Mouse (Mus musculus) embryo, embryonic 10.5 days (tissue): ENCODE data around the gene Pcnx2.

Source experiments
- DNase-seq: peaks from one replicate; pipeline ENCODE4 v3.0.0-alpha.2; 2015; ENCODE audit warnings: low spot score

The Pcnx2 gene

DNA sequence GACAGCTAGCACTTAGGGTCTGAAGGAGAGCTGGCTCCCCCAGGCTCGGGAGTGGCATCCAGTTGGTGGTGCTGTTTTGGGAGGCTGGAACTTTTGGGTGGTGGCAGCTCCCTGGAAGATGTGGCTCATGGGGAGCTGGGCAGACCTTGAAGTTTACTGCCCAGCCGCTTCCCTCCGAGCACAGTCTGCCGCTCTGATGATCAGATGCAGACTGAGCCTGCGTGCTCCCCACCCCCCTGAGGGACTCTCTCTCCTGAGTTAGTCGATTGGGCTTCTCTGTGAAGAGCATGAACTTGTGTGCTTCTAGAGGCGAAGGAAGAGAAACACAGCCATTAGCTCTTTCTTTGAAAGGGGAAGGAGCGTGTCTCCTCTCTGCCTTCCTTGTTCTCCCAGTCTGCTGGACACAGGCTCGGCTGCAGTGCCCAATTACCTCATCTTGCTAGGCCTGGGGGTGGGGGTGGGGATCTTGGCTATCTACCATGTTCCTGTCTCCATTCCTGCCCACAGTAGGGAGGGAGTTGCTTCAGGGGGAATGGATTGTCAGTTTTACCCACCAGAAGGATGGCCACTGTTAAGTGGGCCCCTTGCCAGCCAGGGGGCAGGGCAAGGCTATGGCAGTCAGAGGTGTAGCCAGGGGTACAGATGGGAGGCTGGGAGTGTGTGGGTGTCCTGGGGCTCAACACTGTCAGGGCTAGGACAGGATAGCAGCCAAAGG is 141.6 kb downstream of the Pcnx2 start:
- no peak for DNase-seq

DNA sequence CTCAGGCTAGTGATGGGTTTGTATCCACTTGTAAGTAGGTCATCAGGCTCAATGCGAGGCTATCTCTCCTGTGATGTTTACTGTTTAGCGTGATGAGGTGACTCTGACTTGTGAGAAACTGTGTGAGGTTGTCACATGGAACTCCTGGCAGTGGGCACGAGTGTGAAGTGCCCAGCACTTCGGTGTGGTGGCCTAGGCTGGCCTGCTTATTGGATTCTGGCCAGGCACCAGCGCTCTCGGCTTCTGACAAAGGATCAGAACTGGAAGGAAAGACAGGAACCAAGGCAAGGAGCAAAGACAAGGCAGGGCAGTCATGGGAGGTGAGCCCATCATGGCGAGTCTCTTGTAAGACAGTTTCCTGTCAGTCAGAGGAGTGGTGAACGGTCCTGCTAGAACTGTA is 142.2 kb downstream of the Pcnx2 start:
- no peak for DNase-seq

DNA sequence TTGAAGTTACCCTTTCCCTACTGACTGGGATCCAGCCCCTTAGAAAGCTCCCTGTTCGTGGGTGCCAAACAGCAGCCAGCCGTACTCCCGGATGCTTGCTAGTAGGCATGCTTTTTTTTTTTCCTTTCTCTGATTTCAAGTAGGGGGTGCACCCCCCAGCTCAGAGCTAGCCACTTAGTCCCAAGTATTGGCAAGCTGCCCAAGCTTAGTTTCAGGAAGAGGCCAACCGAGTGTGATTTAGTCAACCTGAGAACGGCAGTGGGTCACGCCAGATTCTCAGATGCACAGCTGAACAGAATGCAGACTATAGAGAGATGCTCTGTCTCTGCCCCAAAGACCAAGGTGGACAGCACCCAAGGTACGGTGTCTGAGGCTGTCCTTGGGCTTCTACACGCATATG is 147.3 kb downstream of the Pcnx2 start:
- DNase-seq, result no peak

DNA sequence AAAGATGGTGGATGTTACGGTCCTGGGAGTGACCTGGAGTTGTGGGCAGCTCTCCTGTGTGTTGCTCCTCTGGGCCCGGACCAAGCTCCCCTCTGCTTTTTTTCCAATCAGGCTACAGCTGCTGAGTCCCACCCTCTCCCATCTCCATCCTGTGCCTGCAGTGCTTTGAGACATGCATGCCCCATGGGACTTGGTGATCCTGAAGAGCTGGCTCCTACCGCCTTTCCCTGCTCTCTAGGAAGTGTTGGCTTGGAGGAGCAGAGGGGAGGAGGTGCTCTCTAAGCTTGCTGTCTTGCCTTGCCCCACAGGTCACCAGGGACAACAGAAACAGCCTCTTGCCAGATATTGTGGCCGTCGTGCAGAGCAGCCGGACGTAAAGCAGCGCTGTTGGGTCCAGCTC is 150.7 kb downstream of the Pcnx2 start:
- no peak for DNase-seq

DNA sequence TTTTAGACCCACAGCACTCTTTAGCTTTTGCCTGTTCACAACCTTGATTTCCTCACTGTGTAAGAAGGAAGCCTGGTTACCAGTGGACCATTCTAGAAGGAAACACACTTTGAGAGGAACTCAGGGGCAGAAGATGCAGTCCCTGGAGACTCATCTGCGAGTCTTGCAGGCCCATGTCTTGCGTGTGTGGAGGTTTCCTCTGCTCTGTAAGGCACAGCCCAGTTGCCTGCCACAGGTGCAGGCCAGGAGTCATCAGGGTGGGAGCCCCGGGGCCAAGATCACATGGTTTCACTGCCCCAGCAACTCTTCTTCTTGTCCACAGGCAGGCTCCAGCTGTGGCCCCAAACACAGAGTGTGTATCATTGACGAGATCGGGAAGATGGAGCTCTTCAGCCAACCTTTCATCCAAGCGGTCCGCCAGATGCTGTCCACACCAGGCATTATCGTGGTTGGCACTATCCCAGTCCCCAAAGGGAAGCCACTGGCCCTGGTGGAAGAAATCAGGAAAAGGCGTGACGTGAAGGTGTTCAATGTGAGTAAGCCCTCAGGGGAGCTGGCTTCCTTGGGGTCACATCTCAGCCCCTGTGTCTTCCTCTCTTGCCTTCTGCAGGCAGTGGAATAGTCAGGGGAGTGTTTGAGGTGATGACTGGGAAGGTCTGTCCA is 153.1 kb downstream of the Pcnx2 start:
- DNase-seq, result no peak

DNA sequence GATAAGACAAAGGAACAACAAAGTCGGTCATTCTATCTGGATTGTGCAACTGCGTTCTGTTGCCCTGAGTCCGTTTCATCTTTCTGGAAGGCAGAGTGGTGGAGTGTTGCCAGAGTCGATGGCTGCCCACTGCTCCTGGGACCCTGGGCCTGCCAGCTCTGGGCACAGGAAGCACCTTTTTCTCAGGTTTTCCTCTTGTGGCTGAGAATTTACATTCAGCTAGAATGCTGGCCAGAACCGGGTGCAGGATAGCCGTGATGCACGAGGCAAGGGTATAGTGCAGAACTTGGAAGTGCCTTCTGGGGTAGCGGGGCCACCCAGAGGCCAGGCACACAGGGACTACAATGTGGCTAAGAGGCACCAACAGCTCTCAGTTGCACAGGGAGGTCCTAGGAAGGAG is 155.7 kb downstream of the Pcnx2 start:
- DNase-seq, result no peak

DNA sequence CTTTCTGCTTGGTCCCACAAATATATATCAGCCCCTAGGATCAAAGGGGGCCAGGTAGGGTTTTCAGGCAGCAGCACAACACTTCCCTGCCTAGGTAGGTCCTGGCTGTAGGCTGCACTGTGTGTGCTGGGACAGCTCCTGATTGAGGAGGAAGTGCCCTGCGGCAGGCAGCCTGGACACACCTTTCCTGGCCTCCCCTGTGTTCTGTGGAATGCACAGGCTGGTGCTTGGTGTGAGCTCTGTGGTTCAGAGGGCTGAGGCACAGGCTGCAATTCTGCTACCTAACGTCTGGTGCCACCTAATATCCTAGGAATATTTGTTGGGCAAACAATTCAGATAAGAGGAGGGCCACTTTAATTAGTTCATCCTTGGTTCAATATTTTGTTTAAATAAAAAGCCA is 156.3 kb downstream of the Pcnx2 start:
- DNase-seq, result no peak

DNA sequence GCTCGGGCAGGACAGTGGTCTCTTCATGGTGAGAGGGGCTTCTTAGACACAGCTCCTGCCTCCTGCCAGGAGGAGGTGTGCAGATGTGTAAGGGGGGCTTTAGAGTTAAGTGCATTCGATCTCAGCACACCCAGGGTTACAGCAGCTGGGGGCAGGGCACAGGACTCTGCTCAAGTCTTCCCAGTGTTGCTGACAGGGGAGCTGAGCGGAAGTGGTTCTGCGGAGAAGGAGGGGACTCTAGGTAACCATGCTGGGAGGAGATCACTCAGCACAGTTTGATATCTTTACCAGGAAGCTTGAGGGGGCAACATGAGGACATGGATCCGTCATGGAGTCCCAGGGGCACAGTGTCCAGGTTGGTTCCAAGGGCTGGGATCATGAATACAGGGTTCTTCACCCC is 156.7 kb downstream of the Pcnx2 start:
- DNase-seq, result no peak

DNA sequence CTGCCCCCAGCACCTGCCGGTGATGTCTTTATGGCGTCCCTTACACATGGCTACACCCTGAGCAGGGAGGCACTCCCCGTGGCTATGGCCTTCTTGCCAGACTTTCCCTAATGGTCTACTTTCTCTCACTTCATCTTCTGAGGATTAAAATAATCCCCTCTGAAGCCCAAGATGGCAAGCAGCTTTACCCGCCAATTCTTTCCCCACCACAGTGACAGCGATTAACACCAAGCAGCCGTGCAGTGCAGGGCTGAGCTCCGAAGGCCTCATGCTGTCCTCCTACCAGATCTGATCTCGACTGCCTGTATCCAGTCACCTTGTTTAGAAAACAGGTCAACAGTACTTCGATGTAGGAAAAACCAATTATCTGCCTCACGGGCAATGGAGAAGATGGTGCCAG is 157.5 kb downstream of the Pcnx2 start:
- no peak for DNase-seq

DNA sequence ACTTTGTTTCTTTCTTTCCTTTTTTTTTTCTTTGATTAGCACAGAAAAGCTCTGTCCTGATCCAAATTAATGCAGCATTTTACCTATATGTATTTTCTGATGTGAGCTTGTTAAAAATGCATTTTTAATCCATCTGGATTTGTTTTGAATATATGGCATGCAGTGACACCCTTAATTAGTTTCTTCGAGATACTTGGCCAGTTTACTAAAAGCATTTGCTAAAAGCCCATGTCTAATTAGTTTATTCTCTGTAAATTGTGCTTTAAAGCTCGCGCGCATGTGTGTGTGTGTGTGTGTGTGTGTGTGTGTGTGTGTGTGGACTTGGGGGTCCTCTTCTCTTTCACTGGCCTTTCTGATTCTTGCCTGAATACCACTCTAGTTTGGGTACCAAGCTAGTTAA is 159.2 kb downstream of the Pcnx2 start:
- DNase-seq, result no peak

DNA sequence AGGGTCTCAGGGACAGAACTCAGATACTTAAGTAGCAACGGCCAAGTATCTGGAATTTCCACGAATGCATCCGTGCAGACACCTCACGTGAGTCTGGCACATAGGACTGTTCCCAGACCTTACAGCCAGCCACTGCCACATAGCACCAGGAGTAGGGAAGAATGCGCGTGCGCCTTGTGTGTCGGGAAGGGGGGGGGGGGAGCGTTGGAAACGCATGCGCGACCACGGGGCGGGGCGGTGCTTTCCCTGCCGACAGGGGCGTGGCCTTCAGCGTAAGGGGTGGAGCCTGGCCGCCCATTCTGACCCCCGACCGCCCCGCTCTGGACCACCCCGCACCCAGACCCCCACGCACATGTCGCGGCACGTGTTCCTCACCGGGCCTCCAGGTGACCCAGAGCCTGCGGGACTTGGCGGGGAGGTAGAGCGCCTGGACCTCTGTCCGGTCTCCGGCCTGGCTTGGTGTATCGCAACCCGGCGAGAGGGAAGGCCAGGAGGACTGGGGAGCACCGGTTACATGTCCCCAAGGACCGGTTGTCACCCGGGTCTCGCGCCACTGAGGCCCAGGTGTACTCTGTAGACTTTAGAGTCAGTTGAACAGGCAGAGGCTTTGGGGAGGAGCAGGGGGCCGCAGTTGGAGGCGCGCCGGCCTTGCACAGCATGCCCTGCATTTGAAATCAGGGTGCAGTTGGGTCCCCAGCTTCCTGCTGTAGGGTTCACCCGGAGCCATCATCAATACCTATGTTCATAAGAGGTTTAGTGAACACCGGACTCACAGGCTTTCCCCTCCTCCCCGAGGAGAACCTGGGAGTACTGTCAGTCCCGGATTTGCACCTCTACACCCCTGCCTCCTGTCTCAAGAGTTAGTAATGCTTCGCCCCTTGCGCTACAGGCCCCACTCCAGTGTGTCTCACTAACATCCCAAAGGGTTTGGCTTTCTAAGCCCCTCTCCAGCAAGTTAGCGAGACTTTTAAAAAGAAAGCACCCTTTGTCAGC is 163.9 kb downstream of the Pcnx2 start:
- peak; percentile 96 for DNase-seq

DNA sequence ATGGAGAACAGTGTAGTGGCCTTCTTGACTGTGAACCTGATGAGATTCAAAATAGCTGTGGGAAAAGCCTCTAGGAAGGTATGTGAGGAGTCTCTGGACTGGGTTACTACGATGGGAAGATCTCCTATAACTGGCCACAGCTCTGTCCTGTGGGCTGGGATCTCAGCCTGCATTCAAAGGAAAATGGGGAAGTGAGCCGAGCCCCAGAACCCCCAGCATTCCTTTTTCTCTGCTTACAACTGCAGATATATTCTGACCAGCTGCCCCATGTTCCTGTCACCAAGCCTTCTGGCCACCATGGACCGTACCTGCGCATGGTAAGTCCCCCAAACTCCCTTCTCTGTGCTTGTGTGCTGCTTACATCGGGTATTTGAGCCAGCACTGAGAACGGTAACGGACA is 168.4 kb downstream of the Pcnx2 start, which contains the start of gene Ntpcr:
Gene Ntpcr, plus strand, starts transcription at position 218 of the 400 bp plus-strand sequence.
- no peak for DNase-seq

DNA sequence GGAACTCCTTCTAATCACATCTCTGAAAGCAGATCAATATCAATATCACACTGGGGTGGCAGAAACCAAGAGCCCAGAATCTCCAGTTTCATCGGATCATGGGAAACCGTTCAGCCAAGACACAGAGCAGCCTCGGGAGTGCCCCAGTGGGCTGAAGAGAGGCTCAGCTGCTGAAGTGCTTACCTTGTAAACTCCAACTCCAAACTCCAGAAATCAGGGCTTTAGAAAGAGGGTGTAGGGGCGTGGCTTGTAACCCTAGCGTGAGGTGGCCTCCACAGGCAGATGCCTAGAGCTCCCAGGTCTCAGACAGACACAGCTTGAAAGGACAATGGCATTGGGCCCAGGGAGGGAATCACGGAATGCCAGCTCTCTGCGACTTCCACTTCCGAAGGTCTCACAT is 170.3 kb downstream of the Pcnx2 start:
- DNase-seq, result no peak

DNA sequence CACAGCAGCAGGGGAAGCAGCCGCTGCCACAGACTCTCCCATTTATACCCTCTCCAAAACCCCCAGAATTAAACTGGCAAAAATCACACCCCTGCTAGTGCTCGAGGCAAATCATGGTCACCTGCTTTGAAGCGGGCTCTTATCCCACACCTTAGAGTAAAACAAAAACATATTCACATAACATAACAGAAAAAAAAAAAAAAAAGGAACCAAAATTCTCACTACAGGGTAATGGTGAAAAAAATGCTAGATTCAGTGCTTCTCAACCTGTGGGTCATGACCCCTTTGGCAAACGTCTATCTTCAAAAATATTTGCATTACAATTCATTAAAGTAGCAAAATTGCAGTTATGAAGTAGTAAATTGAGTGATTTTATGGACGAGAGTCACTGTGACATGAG is 171.1 kb downstream of the Pcnx2 start:
- no peak for DNase-seq

DNA sequence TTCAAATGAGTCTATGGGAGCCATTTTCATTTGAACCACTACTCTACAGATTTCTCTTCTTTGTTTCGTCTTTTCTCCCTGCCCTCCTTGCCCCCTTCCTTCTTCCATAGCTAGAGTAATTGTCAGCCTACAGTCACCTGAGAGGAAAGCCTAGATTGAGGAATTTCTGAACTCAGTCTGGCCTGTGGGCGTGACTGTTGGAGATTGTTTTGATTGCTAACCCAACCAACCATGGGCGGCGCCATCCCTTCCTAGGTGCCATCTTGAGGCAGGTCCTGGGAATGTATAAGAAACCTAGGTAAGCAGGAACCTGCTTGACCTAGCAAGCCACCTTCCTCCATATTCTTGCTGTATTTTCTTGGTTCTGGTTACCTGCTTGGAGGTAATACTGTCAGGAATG is 172.0 kb downstream of the Pcnx2 start:
- DNase-seq, result no peak

DNA sequence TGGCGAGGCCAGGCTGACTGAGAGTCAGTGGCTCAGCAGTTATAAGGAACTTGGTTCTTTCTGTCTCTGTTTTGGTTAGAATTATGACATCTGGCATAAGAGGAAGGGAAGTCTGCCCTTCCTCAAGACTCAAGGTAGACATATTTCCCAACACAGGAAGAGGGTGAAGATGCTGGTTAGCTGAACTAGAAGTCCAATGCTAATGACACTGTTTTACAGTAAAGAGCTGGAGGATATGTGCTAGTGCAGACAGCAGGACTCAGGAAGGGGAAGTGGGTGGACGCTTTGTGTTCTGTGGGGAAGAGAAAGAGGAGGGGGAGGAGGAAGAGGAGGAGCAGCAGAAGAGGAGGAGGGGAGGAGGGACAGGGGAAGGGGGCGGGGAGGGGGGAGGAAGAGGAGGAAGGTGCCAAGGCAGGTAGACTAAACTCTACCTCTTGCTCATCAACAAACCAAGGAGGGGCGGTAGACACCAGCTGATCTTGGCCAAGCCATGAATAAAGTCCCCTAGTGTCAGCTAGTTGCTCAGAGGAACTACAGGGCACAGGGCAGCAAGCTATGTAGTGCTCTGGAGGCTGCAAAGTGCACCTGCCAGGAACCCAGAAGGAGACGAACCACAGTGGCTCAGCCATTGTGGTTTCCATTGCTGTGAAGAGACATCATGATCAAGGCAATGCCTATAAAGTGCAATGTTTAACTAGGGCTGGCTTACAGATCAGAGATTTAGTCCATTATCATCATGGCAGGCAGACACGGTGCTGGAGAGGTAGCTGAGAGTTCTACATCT is 172.9 kb downstream of the Pcnx2 start:
- DNase-seq, result no peak

DNA sequence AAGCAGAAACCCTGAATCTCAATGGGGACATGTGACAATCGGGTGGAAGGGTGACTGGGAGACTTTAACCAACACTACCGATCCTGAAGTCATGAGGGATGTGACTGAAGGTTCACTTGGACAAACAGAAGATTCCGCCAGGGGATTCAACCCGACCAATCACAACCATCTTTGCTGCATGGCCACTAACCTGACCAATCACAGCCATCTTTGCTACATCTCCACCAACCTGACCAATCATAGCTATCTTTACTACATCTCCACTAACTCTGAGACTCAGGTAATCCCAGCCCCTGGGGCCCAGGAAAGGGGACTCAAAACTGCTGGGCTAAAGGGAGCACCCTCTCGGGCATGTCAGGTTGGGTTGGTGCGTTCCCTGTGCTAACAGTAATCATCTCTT is 174.7 kb downstream of the Pcnx2 start:
- DNase-seq, result no peak

DNA sequence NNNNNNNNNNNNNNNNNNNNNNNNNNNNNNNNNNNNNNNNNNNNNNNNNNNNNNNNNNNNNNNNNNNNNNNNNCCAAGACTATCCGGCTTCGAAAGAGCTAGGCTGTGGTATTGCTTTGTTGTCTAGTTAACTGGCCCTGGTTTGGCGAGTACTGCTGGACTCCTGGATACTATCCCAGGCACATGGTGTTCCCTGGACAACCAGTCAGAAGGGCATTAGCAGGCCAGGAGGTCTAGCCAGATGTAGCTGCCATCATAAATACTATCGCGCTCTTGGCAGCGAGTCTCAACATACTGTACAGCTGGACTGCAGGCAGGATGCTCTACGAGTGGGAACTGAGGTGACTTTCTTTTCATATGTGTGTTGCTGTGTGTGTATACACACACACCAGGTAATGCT is 175.4 kb downstream of the Pcnx2 start:
- no peak for DNase-seq

DNA sequence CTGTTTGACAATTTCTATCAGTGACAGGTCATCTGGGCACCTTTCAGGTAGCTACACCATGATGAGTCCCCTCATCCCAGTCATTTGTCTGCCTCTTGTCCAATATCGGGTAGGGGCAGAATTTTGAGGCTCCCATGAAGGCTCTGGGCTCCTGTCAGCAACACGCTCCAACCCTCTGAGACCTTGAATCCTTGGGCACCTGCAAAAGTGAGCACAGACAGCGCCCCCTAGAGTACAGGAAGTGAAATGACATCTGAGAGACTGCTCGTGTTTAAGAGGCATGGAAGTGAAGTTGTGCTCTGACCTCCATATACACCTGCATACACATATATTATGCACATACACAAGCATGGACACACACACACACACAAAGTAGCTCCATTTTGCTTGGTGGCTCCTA is 179.2 kb downstream of the Pcnx2 start:
- no peak for DNase-seq

DNA sequence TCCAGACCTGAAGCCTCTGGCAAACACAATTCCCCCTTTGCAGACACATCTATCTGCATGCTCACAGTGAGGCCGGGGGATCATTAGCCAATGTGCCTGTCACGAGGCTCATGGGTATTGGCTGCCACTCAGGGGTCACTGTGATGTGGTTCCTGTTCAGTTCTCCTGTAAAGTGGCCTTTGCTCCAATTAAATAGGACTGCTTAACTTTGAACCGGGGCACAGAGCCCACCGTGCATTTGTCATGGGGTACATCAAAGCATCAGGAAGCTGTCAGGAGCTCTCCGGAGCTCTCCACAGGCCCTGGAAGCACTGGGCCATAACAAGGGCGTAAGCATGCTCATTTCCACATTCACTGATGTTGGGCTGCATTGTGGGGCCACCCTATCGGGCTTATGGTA is 181.5 kb downstream of the Pcnx2 start:
- peak; percentile 19 for DNase-seq

DNA sequence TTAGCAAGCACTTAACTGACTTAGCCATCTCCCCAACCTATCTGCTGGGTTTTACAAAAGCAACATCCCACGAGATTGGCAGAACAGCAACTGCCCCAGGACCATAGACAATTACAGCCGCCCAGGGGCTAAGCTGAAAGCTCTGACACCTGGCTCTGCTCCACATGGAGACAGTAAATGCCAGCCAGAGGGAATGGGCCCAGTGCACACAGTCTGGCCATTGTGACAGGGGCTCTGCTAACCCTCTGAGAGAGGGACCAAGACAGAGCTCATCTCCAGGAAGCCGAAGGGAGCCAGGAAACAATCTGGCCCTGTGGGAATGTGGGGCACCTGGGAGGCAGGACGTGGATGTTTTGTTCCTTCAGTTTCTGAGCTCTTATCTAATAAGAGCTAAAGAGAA is 181.9 kb downstream of the Pcnx2 start:
- DNase-seq, result no peak

DNA sequence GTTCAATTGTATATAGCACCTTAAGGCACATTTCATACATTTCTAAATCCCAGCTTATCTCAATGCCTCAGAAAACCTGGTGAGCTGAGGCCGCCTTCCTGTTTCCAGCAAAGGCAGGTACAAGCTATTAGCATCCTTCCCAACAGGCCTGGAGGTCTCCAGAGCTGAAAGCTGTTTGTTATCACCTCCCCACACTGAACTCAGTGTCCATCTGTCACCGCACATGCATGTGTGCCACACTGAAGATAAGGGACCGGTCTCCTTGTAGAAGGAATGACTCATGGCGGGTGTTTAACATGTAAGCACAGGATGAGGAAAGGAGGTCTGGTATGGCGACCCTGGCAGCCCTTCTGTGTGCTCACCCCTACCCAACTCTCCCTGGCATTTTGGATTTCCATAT is 186.6 kb downstream of the Pcnx2 start:
- DNase-seq, result no peak
